Mouse (Mus musculus) heart, embryonic 12.5 days (tissue): ENCODE measurements around the gene Lcorl. TPM values are rescaled to one million over a fixed set of nuclear protein-coding genes. Genes with fewer than 3 reads are reported as not detected.
"Not testable (repeated sequence)": the region's sequence is repeated elsewhere in the genome, so short reads cannot be mapped to it uniquely, and the experiment has no call there.

Experiments
- ATAC-seq: fragments of 200-750 bp; cut with Nextera tagmentation; 2 replicates; pipeline ENCODE4 v1.8.0; 2017; ENCODE audit warnings: moderate TSS enrichment, moderate library complexity; ENCODE audit not compliant: insufficient number of reproducible peaks, low FRiP score
- H3K27ac ChIP-seq: fragments of 300-500 bp; sonication (generic); 2 replicates; pipeline ENCODE4 v1.5.1; 2016; ENCODE audit warnings: mild to moderate bottlenecking, moderate library complexity; ENCODE audit not compliant: poor library complexity, severe bottlenecking
- H3K27me3 ChIP-seq: fragments of 300-500 bp; sonication (generic); replicated peaks from 2 replicates; pipeline ENCODE4 v1.6.1; 2016; ENCODE audit warnings: mild to moderate bottlenecking, moderate library complexity
- H3K36me3 ChIP-seq: fragments of 300-500 bp; sonication (generic); 2 replicates; pipeline ENCODE4 v1.6.1; 2016; ENCODE audit warnings: mild to moderate bottlenecking, moderate library complexity
- H3K4me1 ChIP-seq: fragments of 300-500 bp; sonication (generic); replicated peaks from 2 replicates; pipeline ENCODE4 v1.6.1; 2016; ENCODE audit warnings: mild to moderate bottlenecking
- H3K4me2 ChIP-seq: fragments of 300-500 bp; sonication (generic); 2 replicates; pipeline ENCODE4 v1.6.1; 2016; ENCODE audit warnings: mild to moderate bottlenecking, moderate library complexity
- H3K4me3 ChIP-seq: fragments of 300-500 bp; sonication (generic); 2 replicates; pipeline ENCODE4 v1.5.1; 2016; ENCODE audit warnings: mild to moderate bottlenecking
- H3K9ac ChIP-seq: fragments of 300-500 bp; sonication (generic); 2 replicates; pipeline ENCODE4 v1.6.1; 2016; ENCODE audit warnings: mild to moderate bottlenecking, moderate library complexity
- H3K9me3 ChIP-seq: fragments of 300-500 bp; sonication (generic); replicated peaks from 2 replicates; pipeline ENCODE4 v1.6.1; 2016; ENCODE audit warnings: mild to moderate bottlenecking, moderate library complexity
- WGBS: fragments of 180-500 bp; shearing (Covaris S2); methylation state at CpG from one replicate; pipeline ENCODE4 v1.1.7; 2016; 5-methylcytosine and 5-hydroxymethylcytosine counted together
- polyA plus RNA-seq: library from polyadenylated mRNA; unstranded; fragments of >200 nt; fragmentation: Nextera tagmentation; extraction: Ambion mirVana; gene quantifications from 2 replicates; pipeline ENCODE4 v1.2.1, GENCODE M21; 2016

Gene Lcorl
- polyA plus RNA-seq, 1 experiment from 2014 or later = 25.1 TPM

DNA sequence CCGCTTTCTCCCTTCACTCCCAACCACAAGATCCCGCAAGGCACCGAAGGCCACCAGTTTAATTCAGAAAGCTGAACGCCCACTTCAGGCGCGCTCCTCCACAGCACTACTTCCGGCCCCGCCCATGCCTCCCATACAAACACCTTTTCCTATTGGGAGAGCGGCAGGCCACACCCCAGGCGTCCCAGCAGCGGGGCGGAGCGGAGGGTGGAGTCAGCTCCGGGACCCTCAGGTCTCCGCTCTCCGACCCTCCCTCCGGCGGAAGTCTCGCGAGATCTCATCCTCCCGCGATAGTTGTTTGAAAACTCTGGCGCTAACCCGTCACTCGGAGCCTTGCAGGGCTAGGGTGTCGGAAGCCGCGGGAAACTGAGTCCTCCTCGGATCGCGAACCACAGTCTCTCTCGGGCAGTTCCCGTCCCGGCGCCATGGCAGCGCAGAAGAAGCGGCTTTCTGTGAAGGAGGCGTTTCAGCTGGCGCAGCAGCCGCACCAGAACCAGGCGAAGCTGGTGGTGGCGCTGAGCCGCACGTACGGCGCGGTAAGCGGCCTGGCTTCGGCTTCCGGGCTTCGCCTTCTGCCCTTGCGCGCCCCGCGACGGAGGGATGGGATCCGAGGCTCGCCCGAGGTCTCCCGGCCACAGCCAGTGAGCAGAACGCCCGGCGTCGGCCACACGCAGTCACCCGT is 187.7 kb downstream of the Lcorl start, which contains the start of gene Ncapg:
TSS of gene Ncapg (plus strand) at position 322 of the 682 bp plus-strand sequence.
- H3K4me3 ChIP-seq = peak within 1 kb of the TSS; percentile 98
- ATAC-seq = peak; percentile 100
- peak within 1 kb of the TSS; percentile 96 for H3K4me2 ChIP-seq
- H3K4me1 ChIP-seq = peaks cover 6% of the 10 kb centered on the region
- H3K27me3 ChIP-seq = no peaks in the 10 kb centered on the region
- no peaks in the 10 kb centered on the region for H3K9me3 ChIP-seq
- WGBS = under 1% methylated on average over 66 of the region's 66 CpGs
- peak within 1 kb of the TSS; percentile 85 for H3K27ac ChIP-seq
- H3K36me3 ChIP-seq = 0 out of 2 replicates have a peak, but pooled peaks cover 2% of the 10 kb centered on the region
- peak within 1 kb of the TSS; percentile 90 for H3K9ac ChIP-seq

- ATAC-seq = peak; percentile 51
Observed at GRCm38 (mm10) chr5:45669234-45669597, 188.2 kb downstream of the Lcorl start.

DNA sequence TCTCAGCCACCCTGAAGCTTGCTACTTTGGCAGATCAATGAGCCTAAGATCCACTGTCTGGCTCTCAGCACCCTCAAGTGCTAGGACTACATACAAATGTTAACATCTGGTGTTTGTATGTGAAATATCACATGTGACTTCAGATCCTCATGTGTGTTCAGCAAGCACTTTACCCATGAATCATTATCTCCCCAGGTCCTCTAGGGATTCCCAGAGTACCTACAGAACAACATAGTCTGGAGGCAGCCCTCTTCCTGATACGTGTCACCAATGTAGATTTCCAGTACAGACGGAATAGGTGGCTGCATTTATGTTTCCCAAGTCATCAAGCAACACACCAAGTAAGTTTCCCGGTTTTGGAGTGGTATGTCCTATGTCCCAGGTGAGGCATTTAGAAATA is 188.6 kb downstream of the Lcorl start:
- Histone ChIP-seq H3K4me3 (peak overlapping the region; percentile 98), H3K4me2 (peak overlapping the region; percentile 96), H3K4me1 (peaks cover 6% of the 10 kb centered on the region), H3K27ac (no peak overlapping the region; the same call in 1 of the 2 replicates), H3K27me3 (no peaks in the 10 kb centered on the region), H3K9ac (peak overlapping the region; percentile 87), H3K36me3 (0 out of 2 replicates have a peak, but pooled peaks cover 2% of the 10 kb centered on the region), H3K9me3 (no peaks in the 10 kb centered on the region)
- no peak for ATAC-seq
- 1% methylated on average over 3 of the region's 3 CpGs for WGBS

More at GRCm38 (mm10) chr5:45669234-45669597, 188.2 kb downstream of the Lcorl start:
- Histone ChIP-seq H3K9ac (peak overlapping the region; percentile 87), H3K4me3 (peak overlapping the region; percentile 98), H3K4me2 (peak overlapping the region; percentile 96), H3K4me1 (peaks cover 6% of the 10 kb centered on the region), H3K27ac (peak overlapping the region; percentile 76), H3K36me3 (0 out of 2 replicates have a peak, but pooled peaks cover 2% of the 10 kb centered on the region), H3K9me3 (no peaks in the 10 kb centered on the region), H3K27me3 (no peaks in the 10 kb centered on the region)
- WGBS = under 1% methylated on average over 27 of the region's 27 CpGs

DNA sequence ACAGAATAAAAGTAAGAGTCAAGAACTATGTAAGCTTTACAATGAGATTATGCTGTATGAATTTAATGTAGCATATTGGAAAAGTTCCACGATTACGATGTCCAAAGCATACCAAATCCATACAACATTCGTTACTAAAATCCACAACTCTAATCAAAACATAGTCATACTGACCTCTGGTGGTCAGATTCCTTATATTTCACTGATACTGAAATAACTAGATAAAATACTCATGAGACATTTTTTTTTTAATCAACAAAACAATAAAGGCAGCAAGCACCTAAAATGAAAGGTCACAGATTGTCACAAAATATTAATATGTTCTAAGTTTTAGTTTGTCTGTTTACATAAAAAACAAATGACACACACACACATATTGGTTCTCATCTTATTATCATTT is 189.1 kb downstream of the Lcorl start:
- no peak overlapping the region for H3K4me3 ChIP-seq
- no peak overlapping the region for H3K9ac ChIP-seq
- H3K27me3 ChIP-seq = no peaks in the 10 kb centered on the region
- no peak overlapping the region for H3K27ac ChIP-seq
- WGBS = 39% methylated on average over 3 of the region's 3 CpGs
- peaks cover 6% of the 10 kb centered on the region for H3K4me1 ChIP-seq
- H3K9me3 ChIP-seq = no peaks in the 10 kb centered on the region
- H3K4me2 ChIP-seq = peak overlapping the region; percentile 96; the same call in 1 of the 2 replicates
- H3K36me3 ChIP-seq = 0 out of 2 replicates have a peak, but pooled peaks cover 2% of the 10 kb centered on the region
- ATAC-seq = no peak

- ATAC-seq, H3K36me3 ChIP-seq, H3K9ac ChIP-seq, H3K27ac ChIP-seq, H3K4me3 ChIP-seq, H3K4me1 ChIP-seq, H3K4me2 ChIP-seq, H3K27me3 ChIP-seq: not testable (repeated sequence)
- 90% methylated on average over 13 of the region's 13 CpGs for WGBS
- peaks cover 21% of the 10 kb centered on the region for H3K9me3 ChIP-seq
Observed at GRCm38 (mm10) chr5:45658406-45658805, 199.0 kb downstream of the Lcorl start.

GRCm38 (mm10) chr5:45651026-45651703 is 206.2 kb downstream of the Lcorl start:
- Histone ChIP-seq H3K4me2 (no peak overlapping the region), H3K4me1 (no peaks in the 10 kb centered on the region), H3K27me3 (no peaks in the 10 kb centered on the region), H3K27ac (no peak overlapping the region), H3K36me3 (no peaks in the 10 kb centered on the region), H3K9ac (no peak overlapping the region), H3K9me3 (0 out of 2 replicates have a peak, but pooled peaks cover 3% of the 10 kb centered on the region), H3K4me3 (no peak overlapping the region)
- WGBS = 80% methylated on average over 2 of the region's 2 CpGs
- no peak for ATAC-seq

Other genes with a start within 250 kb of the Lcorl start
- gene Fam184b, start 218.0 kb downstream of the Lcorl start, polyA plus RNA-seq = 0.23 and 0.28 TPM in 2 replicates
- 37.9 and 39.6 TPM in 2 replicates for gene Ncapg, start 187.7 kb downstream of the Lcorl start, polyA plus RNA-seq